Mouse (Mus musculus) Patski (cell line): ENCODE results near the gene Rbks. TPM values are rescaled to one million over a fixed set of nuclear protein-coding genes. Genes with fewer than 3 reads are reported as not detected.
"Not testable (repeated sequence)": the region's sequence is repeated elsewhere in the genome, so short reads cannot be mapped to it uniquely, and the experiment has no call there.

Experiments
- ATAC-seq: fragments of 100-300 bp; one replicate; pipeline ENCODE4 v1.8.0; 2021
- CTCF ChIA-PET: fragments of 350-600 bp; sonication (Branson Sonifier 250); formaldehyde crosslinking; loops from one replicate; lab custom pipeline; 2022; ENCODE audit warnings: inconsistent platforms; lab: Charles Lee
- POLR2A ChIA-PET: fragments of 350-600 bp; sonication (Branson Sonifier 250); formaldehyde crosslinking; loops from one replicate; lab custom pipeline; 2022; ENCODE audit warnings: antibody characterized with exemption, inconsistent platforms; lab: Charles Lee
- DNase-seq: peaks from one replicate; pipeline ENCODE4 v3.0.0-alpha.2; 2011; ENCODE audit warnings: low read depth, low spot score
- H3K27me3 ChIP-seq: fragments of 371-371 bp; one replicate; pipeline ENCODE4 v1.5.1; 2021
- CTCF ChIP-seq: fragments of 100-300 bp; IDR thresholded peaks from one replicate; pipeline ENCODE4 v1.5.1; 2021
- in situ Hi-C: fragments of 300-500 bp; cut with MboI; formaldehyde crosslinking; loops from 3 replicates; pipeline ENCODE4 v1.11.1; 2018; ENCODE audit warnings: low pct_unique_long_range_greater_than_20kb, mixed read lengths
- polyA plus RNA-seq: library from polyadenylated mRNA; unstranded; gene quantifications from one replicate; pipeline ENCODE4 v1.2.3, GENCODE M21; 2021

Rbks gene
- polyA plus RNA-seq, 1 experiment from 2014 or later: 11.3 TPM

- ChIA-PET CTCF (interaction anchor here (1.0 to 4.8 kb wide), 10 partner anchors 8 to 601 kb away, joined by 3 to 24 read pairs (median 6); no protein-coding TSS in a partner anchor), POLR2A (interaction anchor here (1.3 kb wide), 1 partner anchor 10 kb away, joined by 4 read pairs; no protein-coding TSS in a partner anchor)
- TF ChIP-seq CTCF: no peak
- H3K27me3 ChIP-seq: no peaks in the 10 kb centered on the region
- no peak for DNase-seq
- no peak for ATAC-seq
- in situ Hi-C loops: no loop called here
Measured at GRCm38 (mm10) chr5:31596481-31597429, 100.7 kb downstream of the Rbks start, which contains the start of gene Mrpl33. Gene Mrpl33, plus strand, starts transcription at chr5:31596935.

- no peak for TF ChIP-seq CTCF
- ATAC-seq: no peak
- POLR2A ChIA-PET: interaction anchor here (1.3 kb wide), 1 partner anchor 9 kb away, joined by 4 read pairs; no protein-coding TSS in a partner anchor
- in situ Hi-C loops: no loop called here
- DNase-seq: no peak
- H3K27me3 ChIP-seq: no peaks in the 10 kb centered on the region
- CTCF ChIA-PET: interaction anchor here (1.3 to 4.8 kb wide), 6 partner anchors 9 to 33 kb away, joined by 3 to 20 read pairs (median 5); no protein-coding TSS in a partner anchor
Measured at GRCm38 (mm10) chr5:31595868-31596267, 101.6 kb downstream of the Rbks start.

- ATAC-seq: no peak
Measured at GRCm38 (mm10) chr5:31591122-31591521, 106.3 kb downstream of the Rbks start.

GRCm38 (mm10) chr5:31589711-31590319 is 107.6 kb downstream of the Rbks start:
- no peak for ATAC-seq
- POLR2A ChIA-PET: interaction anchor here (0.9 kb wide), 1 partner anchor 13 kb away, joined by 3 read pairs; no protein-coding TSS in a partner anchor

More at GRCm38 (mm10) chr5:31591122-31591521, 106.3 kb downstream of the Rbks start:
- CTCF ChIA-PET: no interaction called here
- POLR2A ChIA-PET: no interaction called here
- DNase-seq: no peak
- H3K27me3 ChIP-seq: no peaks in the 10 kb centered on the region
- in situ Hi-C loops: no loop called here
- no peak for TF ChIP-seq CTCF

GRCm38 (mm10) chr5:31588672-31589071 is 108.8 kb downstream of the Rbks start:
- H3K27me3 ChIP-seq, ATAC-seq, in situ Hi-C loops, POLR2A ChIA-PET, DNase-seq: not testable (repeated sequence)
- CTCF ChIA-PET: interaction anchor here (0.9 to 2.0 kb wide), 2 partner anchors 9 to 21 kb away, joined by 3 to 8 read pairs; no protein-coding TSS in a partner anchor

More at GRCm38 (mm10) chr5:31589711-31590319, 107.6 kb downstream of the Rbks start:
- no peak for TF ChIP-seq CTCF
- in situ Hi-C loops: no loop called here
- no peak for DNase-seq
- CTCF ChIA-PET: no interaction called here
- H3K27me3 ChIP-seq: no peaks in the 10 kb centered on the region

- in situ Hi-C loops: no loop called here
- no peaks in the 10 kb centered on the region for H3K27me3 ChIP-seq
- POLR2A ChIA-PET: interaction anchor here (0.6 to 1.2 kb wide), 3 partner anchors 10 to 16 kb away, joined by 3 to 4 read pairs (median 4); no protein-coding TSS in a partner anchor
Measured at GRCm38 (mm10) chr5:31588016-31588415, 109.4 kb downstream of the Rbks start.

GRCm38 (mm10) chr5:31585526-31585925 is 111.9 kb downstream of the Rbks start:
- in situ Hi-C loops: no loop called here
- POLR2A ChIA-PET: interaction anchor here (1.1 to 4.5 kb wide), 4 partner anchors 18 to 613 kb away, joined by 3 to 19 read pairs (median 4); no protein-coding TSS in a partner anchor
- no peak for DNase-seq
- TF ChIP-seq CTCF: no peak
- ATAC-seq: no peak
- CTCF ChIA-PET: interaction anchor here (1.3 to 8.1 kb wide), 6 partner anchors 10 to 612 kb away, joined by 3 to 83 read pairs (median 8); no protein-coding TSS in a partner anchor
- no peaks in the 10 kb centered on the region for H3K27me3 ChIP-seq

More at GRCm38 (mm10) chr5:31588016-31588415, 109.4 kb downstream of the Rbks start:
- CTCF ChIA-PET: interaction anchor here (0.7 to 2.0 kb wide), 2 partner anchors 10 to 14 kb away, joined by 3 to 8 read pairs; no protein-coding TSS in a partner anchor
- no peak for ATAC-seq
- TF ChIP-seq CTCF: no peak
- no peak for DNase-seq

GRCm38 (mm10) chr5:31583261-31583660 is 114.2 kb downstream of the Rbks start:
- CTCF ChIA-PET: interaction anchor here (0.9 to 8.1 kb wide), 10 partner anchors 12 to 554 kb away, joined by 3 to 83 read pairs (median 6); partner anchors contain the start of gene Mrpl33
- DNase-seq (peak; percentile 99), ATAC-seq (peak; percentile 91)
- POLR2A ChIA-PET: interaction anchor here (1.3 to 4.5 kb wide), 6 partner anchors 13 to 553 kb away, joined by 3 to 19 read pairs (median 6); partner anchors contain the start of gene Fosl2
- H3K27me3 ChIP-seq: no peaks in the 10 kb centered on the region
- in situ Hi-C loops: loop anchor here (5.0 kb wide), 1 partner anchor 114 kb away; the partner anchor contains the start of genes Babam2 and Rbks
- TF ChIP-seq CTCF: no peak

- POLR2A ChIA-PET: interaction anchor here (1.1 to 4.5 kb wide), 7 partner anchors 11 to 49 kb away, joined by 3 to 19 read pairs (median 5); no protein-coding TSS in a partner anchor
- in situ Hi-C loops: loop anchor here (5.0 kb wide), 1 partner anchor 115 kb away; the partner anchor contains the start of genes Babam2 and Rbks
- no peak for ATAC-seq
- no peak for DNase-seq
- CTCF ChIA-PET: interaction anchor here (1.2 to 8.1 kb wide), 5 partner anchors 8 to 25 kb away, joined by 5 to 83 read pairs (median 5); no protein-coding TSS in a partner anchor
- H3K27me3 ChIP-seq: no peaks in the 10 kb centered on the region
- TF ChIP-seq CTCF: no peak
Measured at GRCm38 (mm10) chr5:31581932-31582331, 115.5 kb downstream of the Rbks start.
